Mouse (Mus musculus) gastrocnemius, postnatal 4 days (tissue): ENCODE data around the gene Nr1h4. TPM values are rescaled to one million over a fixed set of nuclear protein-coding genes. Genes with fewer than 3 reads are reported as not detected.

Source experiments
- DNase-seq, 2 experiments: peaks; one replicate each; pipeline ENCODE4 v3.0.0; 2021 to 2022; ENCODE audit warnings: low spot score in 2 of 2, mixed read lengths in 2 of 2
- total RNA-seq, 2 experiments: library from RNA; stranded (reverse); gene quantifications; 2 replicates each; pipeline ENCODE4 v1.2.3; 2021

Gene Nr1h4
- total RNA-seq, 2 experiments from 2014 or later, result 0.18 TPM; not detected in 1

DNA sequence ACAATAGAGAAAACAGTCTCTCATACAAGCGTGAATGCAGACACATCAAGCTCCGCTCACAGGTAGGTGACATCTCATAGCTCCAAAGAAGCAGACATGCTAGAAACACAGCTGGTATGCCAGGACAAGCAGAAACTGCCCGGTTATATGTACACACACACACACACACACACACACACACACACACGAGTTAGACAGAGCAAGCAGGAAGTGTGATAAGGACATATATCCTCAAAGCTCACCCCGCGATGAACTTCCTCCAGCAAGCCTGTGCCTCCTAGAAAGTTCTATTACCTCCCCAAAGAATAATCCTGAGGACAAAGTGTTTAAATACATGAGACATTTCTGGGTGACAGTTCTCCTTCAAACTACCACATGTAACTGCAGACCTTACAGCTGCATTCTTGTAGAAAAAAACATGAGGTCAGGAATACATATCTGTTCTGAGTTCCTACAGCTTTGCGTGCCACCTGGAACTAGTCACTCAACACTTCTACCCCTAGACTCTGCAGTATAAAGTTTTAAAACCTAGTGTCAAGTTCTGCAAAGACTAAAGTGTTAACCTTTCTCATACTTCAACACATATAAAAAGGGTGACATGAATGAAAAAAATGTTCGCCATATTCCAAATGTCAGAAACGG, 11.5 kb downstream of the Nr1h4 start:
- no peak for DNase-seq

DNA sequence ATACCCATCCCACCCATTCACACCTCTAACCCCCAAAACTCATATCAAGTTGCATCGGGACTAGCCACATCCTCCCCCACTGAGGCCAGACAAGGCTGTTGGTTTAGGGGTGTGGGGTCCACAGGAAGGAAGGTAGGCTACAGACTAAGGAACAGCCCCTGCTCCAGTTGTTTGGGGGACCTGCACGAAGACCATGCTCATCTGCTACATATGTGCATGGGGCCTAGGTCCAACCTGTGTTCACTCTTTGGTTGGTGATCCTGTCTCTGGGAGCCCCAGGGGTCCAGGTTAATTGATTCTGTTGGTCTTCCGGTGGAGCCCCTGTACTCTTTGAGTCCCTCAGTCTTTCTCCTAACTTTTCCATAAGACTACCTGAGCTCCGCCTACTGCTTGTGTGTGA, 13.0 kb downstream of the Nr1h4 start:
- no peak for DNase-seq

DNA sequence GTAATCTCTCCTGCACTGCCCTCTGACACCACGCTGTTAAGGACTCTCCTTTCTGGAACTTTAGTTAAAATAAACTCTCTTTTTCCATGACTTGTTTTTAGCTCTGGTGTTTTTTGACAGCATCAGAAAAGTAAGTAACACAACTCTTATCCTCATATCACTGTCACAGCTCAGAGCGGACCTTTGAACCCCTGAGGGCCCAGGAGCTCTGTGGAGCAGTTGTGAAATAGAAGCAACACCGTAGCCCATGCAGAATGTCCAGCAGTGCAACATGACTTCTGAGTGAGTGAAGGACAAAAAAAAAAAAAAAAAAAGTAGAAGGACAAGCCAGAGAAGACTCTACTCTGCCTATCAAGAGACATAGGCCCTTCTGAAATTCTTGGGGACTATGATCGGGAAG, 14.2 kb downstream of the Nr1h4 start:
- DNase-seq, result no peak

DNA sequence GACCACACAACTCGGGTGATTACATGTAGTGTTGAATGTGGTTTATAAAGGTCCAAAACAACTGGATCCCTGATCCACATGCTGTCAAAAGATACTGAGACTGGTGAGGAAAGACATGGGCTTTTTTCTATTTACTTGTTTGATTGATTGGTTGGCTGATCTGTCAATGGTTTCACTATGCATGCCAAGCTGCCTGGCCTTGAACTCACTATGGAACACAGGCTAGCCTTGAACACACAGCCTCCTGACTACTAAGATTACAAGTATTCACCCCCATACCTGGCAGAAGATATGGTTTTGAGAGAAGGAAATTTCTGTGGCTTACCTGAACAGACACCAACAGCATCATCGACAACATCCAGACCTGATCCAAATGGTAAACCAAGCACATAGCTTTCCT, 15.0 kb downstream of the Nr1h4 start:
- no peak for DNase-seq

DNA sequence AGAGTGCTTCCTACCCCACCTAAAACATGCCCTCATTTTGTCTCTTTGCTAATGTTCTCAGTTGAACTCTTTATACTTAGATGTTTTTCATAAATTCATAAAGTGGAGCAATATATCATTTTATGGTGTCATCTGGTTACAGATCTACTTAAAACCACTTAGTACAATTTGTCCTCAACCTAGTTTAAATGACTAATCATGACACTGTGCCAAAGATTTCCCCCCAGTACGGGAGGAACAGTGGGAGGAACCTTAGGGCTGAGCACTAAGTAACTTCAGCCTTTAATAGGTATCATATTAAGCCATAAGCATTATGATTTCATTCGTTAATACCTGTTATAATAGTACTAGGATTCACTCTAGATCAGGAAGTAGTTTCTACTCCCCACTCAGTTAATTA, 17.6 kb downstream of the Nr1h4 start:
- no peak for DNase-seq

DNA sequence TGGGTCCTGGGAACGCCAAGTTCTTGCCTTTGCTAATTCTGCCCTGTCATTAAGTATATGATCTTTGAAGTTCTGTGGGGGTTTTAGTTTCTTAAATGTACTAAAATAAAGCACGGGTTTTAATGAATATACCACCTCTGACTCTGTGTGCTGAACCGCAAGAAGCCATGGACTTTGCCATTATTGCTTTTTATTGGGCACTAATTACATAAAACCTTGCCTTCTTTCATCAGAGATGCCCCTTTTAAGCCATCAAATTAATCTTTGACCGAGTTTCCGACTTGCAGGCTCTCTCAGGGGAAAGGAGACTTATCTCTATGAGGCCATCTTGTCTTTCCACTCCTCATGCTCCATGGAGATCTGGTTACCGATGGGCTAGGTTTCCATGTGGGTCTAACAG, 20.8 kb downstream of the Nr1h4 start:
- DNase-seq, result no peak

DNA sequence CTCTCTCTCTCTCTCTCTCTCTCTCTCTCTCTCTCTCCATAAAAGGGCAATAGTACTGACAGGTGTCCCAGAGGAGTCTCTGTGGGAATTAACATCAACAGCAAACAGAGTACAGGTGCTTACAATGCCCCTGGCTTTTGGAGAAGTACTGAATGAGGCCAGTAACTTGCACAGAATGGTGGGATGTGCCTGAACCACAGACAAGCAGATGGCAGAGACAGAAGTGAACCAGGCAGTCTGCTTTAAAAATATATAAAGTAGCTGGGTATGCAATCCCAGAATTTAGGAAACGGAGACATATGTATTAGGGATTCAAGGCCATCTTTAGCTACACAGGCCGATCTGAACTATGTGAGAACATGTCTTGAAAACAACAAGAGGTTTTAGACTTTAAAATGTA, 22.8 kb downstream of the Nr1h4 start:
- no peak for DNase-seq

DNA sequence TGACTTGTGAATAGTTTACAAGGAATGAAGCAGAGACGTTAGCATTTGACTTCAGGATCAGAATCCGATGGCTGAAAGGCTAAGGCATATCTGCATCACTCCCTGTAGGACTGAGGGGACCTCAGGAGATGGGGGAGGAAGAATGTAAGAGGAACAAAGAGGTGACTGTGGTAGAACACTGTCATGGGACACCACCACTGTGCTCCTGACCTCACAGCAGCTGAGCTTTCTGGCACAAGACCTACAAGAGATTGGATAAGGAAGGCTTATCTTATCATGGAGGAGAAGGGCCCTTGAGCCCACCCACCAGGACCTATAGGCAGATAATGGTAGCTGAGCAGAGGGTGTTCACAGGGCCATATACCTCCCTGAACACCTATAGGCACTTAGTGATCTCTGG, 24.8 kb downstream of the Nr1h4 start:
- DNase-seq, result no peak

DNA sequence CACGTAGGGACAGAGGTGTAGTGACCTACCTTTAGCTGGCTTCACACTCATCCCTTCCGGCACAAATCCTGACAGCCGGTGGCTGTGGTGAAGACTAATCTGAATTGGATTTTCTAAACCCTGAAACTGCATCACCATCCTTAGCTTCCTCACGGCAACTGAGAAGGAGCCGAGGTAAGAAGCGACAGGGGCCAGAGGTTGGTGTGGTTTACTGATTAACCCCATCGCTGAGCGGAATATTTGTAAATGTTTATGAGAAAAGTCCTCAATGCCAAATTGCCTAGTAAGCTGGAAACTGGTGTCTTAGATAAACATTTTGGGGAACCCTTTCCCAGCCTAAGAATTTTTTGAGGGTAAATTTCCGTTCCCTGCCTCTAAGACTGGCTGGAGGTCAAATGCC, 26.9 kb downstream of the Nr1h4 start:
- no peak for DNase-seq

DNA sequence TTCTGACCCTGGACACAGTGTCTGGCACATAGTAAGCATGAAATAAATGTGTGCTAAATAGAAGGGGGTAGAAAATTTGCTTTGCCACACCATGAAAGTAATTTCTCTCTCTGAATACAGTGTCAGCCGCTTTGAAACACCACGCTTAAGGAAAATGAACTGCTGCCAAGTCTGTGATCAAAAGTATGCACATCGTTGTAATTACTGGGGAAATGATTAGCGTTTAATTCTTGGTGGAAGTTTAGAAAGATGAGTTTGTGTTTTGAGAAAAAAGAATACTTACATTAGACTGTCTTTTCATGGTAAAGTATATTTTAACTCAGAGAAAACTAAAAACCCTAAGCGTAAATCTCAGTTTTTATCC, 27.8 kb downstream of the Nr1h4 start:
- DNase-seq, result no peak

DNA sequence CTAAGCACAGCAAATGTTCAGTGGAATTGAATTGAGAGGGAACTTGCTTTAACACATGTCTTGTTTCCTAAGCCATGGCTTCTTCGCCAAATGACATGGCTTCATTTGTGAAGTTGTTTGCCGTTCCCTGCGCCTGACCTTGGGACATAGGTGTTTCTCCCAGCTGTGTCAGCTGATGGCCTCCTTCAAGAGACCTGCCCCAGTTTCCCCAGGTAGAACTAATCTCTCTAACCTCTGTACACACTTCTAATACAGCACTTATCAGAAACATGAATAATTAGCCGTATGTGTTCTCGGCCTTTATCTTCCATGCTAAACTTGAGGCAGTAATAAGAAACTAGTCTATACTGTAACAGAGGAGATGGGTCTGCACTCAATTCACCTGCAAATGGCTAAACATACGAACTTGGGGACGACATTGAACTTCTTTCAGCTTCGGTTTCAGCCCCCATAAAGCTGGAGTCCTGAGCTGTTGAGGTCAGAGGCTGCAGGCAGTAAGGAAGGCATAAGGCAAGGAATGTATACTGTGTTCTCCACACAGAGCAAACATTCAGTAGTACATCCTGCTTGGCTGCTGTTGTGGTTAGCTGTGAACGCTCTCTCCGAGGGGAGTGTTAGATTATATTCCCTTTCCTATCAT, 28.3 kb downstream of the Nr1h4 start:
- no peak for DNase-seq

DNA sequence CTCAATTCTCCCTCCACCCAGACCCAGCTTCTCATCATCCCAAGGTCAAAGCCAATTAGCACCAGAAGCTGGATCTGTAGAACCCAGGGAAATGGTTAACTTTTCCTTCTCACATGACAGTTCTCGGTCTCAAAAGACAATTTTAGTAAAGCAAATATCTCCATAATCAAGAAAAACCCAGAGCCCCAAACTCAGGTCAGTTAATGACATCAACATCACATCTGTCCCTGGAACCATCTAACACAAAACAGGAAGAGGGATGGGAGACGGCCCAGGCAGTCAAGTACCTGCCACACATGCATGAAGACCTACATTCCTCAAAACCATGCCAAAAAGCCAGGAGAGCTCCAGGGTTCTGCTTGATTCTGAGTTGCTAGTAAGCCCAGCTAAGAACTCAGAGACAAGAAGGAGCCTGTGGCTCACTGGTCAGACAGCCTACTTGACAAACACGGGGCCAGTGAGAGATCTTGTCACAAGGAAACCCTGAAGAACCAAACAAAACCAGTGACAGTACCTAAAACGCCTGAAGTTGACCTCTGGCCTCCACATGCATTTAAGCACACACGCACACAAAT, 30.3 kb downstream of the Nr1h4 start:
- no peak for DNase-seq

DNA sequence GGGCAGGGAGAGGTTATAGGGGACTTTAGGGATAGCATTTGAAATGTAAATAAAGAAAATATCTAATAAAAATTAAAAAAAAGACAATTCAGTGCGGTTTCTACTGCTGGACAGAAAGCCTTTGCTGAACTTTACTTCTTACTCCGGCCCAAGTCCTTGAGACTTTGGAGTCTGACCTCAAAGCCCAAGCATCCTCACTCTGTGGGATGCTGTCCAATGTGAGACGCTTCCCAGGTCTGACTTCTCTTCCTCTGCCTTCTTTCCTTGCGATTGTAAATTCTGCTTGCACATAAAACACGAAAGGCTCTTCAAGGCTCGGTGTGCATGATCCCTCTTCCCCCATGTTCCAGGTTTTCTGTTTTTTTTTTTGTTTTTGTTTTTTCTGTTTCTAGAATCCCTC, 31.5 kb downstream of the Nr1h4 start:
- no peak for DNase-seq

DNA sequence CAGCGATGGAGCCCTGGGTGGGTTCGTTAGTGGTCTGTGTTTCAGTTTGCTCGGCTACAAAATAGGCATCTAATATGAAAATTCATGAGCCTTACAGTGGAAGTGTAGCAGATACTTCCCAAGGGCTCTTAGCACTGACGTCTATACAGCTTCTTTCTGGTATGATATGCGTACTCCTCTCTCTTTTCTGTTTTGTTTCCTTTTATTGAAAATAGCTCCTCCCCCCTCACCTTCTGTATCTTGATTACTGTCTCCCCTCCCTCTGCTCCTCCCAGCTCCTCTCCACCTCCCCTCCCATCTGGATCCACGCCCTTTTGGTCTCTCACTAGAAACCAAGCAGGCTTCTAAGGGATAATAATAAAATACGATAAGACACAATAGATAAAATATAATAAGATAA, 37.8 kb downstream of the Nr1h4 start:
- no peak for DNase-seq

DNA sequence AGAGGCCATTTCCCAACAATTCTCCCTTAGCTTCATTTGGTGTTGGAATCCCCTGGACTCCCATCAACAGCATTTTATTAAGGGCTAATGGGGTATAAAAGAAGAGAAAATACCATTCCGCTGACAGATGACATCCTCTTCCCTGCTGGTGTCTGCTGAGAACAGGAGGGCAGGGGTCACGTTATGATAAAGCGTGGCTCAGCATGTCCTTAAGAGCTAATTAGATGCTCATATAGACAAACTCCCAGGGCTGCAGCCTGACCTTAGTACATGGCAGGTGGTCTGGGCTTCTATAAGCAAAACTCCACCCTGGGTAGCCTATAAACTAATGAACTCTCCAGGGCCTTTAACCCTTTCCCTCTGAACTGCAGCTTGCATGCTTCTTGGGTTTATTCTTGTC, 42.1 kb downstream of the Nr1h4 start:
- DNase-seq, result no peak

DNA sequence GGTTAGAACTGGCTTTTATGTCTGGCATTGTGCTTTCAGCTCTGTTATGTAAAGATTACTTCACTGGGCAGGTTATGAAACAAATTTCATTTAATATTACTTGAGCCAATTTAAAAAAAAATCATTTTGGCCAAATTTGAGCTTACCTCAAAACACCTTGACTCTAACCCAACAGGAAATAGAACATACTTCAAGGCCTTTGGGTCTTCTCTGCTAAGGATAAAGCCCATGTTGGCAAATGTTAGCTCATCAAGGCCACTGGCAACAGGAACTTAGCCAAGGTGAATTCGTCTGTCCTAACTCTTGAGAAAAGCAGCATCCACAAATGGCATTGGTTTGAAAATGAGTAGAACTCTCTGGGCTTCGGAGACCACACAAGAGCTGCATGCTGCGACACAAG, 43.1 kb downstream of the Nr1h4 start:
- DNase-seq, result no peak

DNA sequence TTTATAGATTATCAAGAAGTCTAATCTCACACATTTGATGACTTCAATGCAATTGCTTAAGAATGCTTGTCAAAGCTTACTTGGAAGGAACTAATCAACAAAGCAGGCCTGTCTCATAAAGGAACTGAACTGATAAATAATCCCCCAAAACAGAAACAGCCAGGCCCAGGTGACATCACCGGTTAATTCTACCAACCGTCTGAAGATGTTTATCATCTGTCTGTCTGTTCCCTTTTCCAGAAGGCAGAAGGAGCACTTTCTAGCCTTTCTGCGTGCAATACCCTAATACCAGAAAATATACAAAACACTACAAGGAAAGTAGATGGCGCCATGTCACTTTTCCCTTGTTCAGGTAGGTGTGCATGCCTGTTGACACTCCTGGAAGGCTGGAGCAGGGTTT, 43.9 kb downstream of the Nr1h4 start:
- DNase-seq, result no peak

DNA sequence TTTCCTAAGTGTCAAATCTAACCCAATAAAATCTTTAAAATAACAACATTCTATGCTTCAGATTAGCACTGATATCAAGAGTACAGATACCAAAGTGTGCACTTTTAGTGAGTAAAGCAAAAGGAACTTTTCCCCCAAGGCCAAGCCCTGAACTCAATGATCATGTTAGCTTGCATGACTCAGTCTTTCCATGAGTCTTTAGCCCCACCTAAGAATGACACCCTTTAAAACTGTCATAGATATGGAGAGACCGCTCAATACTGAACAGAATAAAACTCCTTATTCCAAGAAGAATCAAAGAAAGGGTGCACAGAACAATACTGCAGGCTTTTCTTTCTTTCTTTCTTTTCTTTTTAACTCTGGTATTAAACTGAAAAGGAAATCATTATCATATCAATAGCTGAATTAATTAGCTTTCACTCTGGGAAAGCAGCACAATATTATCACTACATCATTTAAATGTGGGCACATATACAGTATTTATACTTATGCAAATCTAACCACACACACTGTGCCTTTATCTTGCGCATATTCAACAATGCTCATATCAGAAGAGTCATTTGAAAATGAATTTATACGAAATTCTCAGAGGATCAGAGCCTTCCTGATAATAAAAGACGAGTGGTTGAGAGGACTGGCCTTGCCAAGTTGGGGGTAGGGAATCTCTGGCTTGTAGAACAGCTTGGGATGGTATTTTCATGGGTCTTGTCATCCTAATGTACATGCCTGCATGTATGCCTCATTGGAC, 46.2 kb downstream of the Nr1h4 start:
- DNase-seq, result no peak

DNA sequence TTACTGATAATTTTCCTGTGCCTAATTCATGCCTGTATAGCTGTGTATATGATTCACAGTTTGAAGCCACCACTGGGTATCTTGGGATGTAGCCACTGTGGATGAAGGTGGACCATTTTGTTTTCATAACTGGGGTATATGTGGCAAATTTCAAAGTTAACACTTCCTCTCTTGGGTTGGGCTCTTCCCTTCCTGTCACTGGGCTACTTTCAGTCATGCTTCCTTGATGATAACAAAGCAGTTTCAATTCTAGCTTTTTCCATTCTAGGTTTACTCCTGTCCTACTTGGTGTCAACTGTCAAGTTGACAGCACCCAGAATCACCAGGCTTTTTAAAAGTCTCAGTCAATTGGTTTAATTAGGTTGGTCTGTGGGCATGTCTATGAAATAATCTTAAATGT, 48.5 kb downstream of the Nr1h4 start:
- DNase-seq, result no peak

DNA sequence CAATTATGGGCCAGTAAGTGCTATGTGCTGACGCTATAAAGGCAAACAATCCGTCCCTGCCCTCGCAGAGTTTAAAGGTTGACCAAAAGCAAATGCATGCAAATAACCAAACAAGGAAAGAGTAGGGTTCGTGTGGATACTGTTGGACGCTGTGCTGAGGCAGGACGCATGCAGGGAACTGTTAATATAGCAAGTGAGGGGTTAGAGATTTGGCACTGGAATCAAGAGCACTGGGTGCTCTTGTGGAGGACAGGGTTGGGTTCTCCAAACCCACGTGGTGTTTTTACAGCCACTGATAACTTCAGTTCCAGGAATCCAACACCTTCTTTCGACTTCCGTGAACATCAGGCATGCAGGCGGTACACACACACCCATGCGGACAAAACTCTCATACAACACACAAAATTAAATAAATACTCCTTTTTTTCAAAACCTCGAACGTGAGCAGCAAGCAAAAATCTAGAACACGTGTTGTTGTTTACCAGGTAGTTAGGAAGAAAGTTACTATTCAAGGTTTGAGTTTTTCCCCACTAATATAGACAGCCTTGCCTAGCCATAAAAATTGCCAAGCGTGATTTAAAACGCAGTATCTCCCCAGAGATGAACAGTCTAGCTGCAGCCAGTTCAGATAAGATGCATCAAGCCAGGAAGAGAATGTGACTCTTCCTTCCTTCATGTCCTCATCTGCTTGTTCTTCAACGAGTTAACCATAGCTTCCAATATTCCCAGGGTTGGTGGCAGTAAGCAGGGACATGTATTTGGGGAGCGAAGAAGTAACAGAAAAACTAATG, 49.4 kb downstream of the Nr1h4 start:
- DNase-seq, result no peak

DNA sequence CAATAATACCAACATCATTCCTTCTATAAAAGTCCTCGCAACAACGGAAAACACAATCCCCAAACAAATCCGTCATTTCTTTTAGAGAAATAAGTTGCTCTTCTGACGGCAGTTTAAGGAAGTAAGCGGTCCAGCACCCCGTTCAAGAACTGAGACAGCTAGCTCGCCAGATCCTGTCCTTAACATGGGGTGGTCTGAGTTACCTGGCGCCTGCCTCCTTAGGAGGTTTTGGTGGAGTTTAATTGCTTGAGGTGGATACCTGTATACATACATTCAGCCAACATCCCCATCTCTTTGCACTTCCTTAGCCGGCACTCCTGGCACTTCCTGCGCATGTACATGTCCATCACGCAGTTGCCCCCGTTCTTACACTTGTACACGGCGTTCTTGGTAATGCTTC, 50.3 kb downstream of the Nr1h4 start:
- DNase-seq, result no peak
